Mouse (Mus musculus): ENCODE data around the gene Tnfrsf13b. TPM values are rescaled to one million over a fixed set of nuclear protein-coding genes. Genes with fewer than 3 reads are reported as not detected.
"Not testable (repeated sequence)": the region's sequence is repeated elsewhere in the genome, so short reads cannot be mapped to it uniquely, and the experiment has no call there.

Gene Tnfrsf13b
- polyA plus RNA-seq, 1 experiment from 2014 or later, result 1.2 TPM

DNA sequence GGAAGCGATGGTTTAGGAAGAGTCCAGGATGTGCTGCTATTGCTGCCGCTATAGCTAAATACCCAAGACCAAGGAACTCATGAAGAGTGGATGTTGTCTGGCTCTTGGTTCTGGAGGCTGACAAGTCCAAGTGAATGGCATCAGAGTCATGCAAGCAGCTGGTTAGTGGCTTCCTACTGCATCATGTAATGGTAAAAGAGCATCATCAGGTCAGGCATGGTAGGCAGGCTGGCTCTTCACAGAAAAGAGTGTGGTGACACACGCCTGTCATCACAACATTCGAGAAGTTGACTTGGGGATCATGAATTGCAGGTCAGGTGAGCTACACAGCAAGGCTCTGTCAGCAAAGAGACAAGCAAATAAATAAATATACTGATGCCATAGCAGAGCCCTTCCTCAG is 15.1 kb upstream of the Tnfrsf13b start:
- 87% methylated on average over 4 of the region's 4 CpGs for WGBS
- Histone ChIP-seq H3K4me1 (0 out of 2 replicates have a peak, but pooled peaks cover 11% of the 10 kb centered on the region), H3K27me3 (ENCODE audit: insufficient read depth, poor library complexity, severe bottlenecking) (peaks cover 12% of the 10 kb centered on the region), H3K9me3 (no peaks in the 10 kb centered on the region), H3K36me3 (no peaks in the 10 kb centered on the region), H3K4me3 (no peak overlapping the region), H3K27ac (no peak overlapping the region)
- DNase-seq (ENCODE audit: low spot score), result peak; percentile 53

GRCm38 (mm10) chr11:61112323-61112995 is 14.1 kb upstream of the Tnfrsf13b start:
- Histone ChIP-seq H3K27ac (no peak overlapping the region), H3K27me3 (ENCODE audit: insufficient read depth, poor library complexity, severe bottlenecking) (peaks cover 12% of the 10 kb centered on the region; the same call in 1 of the 2 replicates), H3K36me3 (no peaks in the 10 kb centered on the region), H3K9me3 (no peaks in the 10 kb centered on the region), H3K4me1 (0 out of 2 replicates have a peak, but pooled peaks cover 12% of the 10 kb centered on the region), H3K4me3 (no peak overlapping the region)
- WGBS, result 78% methylated on average over 8 of the region's 8 CpGs
- peak; percentile 58 for DNase-seq (ENCODE audit: low spot score)

DNA sequence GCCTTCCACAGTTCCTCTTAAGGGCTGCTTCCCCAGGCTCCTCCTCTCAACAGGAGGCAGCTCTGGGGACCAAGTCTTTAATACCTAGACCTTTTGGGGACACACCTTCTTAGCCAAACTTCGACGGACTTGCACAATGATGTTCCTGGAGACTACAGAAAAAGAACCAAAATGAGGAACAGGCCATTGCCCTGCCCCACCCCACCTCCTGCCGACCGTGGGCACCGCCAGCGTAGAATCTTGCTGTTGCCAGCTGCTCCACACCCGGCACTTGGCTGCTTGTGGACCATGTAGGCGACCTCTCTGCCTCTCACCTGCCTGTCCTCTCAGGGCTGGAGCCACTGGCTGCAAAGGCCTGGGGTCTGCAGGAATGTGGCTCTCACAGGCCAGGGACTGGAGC is 10.3 kb upstream of the Tnfrsf13b start:
- Histone ChIP-seq H3K4me1 (0 out of 2 replicates have a peak, but pooled peaks cover 9% of the 10 kb centered on the region), H3K27ac (no peak overlapping the region), H3K27me3 (ENCODE audit: insufficient read depth, poor library complexity, severe bottlenecking) (peaks cover 12% of the 10 kb centered on the region; the same call in 1 of the 2 replicates), H3K9me3 (0 out of 2 replicates have a peak, but pooled peaks cover 2% of the 10 kb centered on the region), H3K4me3 (no peak overlapping the region), H3K36me3 (no peaks in the 10 kb centered on the region)
- peak; percentile 73 for DNase-seq (ENCODE audit: low spot score)
- WGBS, result 56% methylated on average over 8 of the region's 8 CpGs

GRCm38 (mm10) chr11:61119996-61120583 is 6.5 kb upstream of the Tnfrsf13b start:
- no peaks in the 10 kb centered on the region for H3K36me3 ChIP-seq
- WGBS, result 76% methylated on average over 3 of the region's 3 CpGs
- no peak overlapping the region for H3K27ac ChIP-seq
- DNase-seq (ENCODE audit: low spot score), result no peak
- no peak overlapping the region for H3K4me3 ChIP-seq
- 0 out of 2 replicates have a peak, but pooled peaks cover 2% of the 10 kb centered on the region for H3K9me3 ChIP-seq
- H3K27me3 ChIP-seq (ENCODE audit: insufficient read depth, poor library complexity, severe bottlenecking), result no peaks in the 10 kb centered on the region
- H3K4me1 ChIP-seq, result 0 out of 2 replicates have a peak, but pooled peaks cover 9% of the 10 kb centered on the region

GRCm38 (mm10) chr11:61122283-61122768 is 4.2 kb upstream of the Tnfrsf13b start:
- WGBS, result 85% methylated on average over 9 of the region's 9 CpGs

GRCm38 (mm10) chr11:61122769-61123288 is 3.7 kb upstream of the Tnfrsf13b start:
- Histone ChIP-seq H3K27ac (no peak overlapping the region), H3K4me3 (no peak overlapping the region), H3K9me3 (0 out of 2 replicates have a peak, but pooled peaks cover 2% of the 10 kb centered on the region), H3K36me3 (no peaks in the 10 kb centered on the region), H3K27me3 (ENCODE audit: insufficient read depth, poor library complexity, severe bottlenecking) (no peaks in the 10 kb centered on the region), H3K4me1 (no peaks in the 10 kb centered on the region)
- 81% methylated on average over 8 of the region's 8 CpGs for WGBS
- no peak for DNase-seq (ENCODE audit: low spot score)

More at GRCm38 (mm10) chr11:61122283-61122768, 4.2 kb upstream of the Tnfrsf13b start:
- no peaks in the 10 kb centered on the region for H3K36me3 ChIP-seq
- H3K4me1 ChIP-seq, result no peaks in the 10 kb centered on the region
- H3K4me3 ChIP-seq, result no peak overlapping the region
- H3K27me3 ChIP-seq (ENCODE audit: insufficient read depth, poor library complexity, severe bottlenecking), result no peaks in the 10 kb centered on the region
- no peak overlapping the region for H3K27ac ChIP-seq
- 0 out of 2 replicates have a peak, but pooled peaks cover 2% of the 10 kb centered on the region for H3K9me3 ChIP-seq
- no peak for DNase-seq (ENCODE audit: low spot score)

DNA sequence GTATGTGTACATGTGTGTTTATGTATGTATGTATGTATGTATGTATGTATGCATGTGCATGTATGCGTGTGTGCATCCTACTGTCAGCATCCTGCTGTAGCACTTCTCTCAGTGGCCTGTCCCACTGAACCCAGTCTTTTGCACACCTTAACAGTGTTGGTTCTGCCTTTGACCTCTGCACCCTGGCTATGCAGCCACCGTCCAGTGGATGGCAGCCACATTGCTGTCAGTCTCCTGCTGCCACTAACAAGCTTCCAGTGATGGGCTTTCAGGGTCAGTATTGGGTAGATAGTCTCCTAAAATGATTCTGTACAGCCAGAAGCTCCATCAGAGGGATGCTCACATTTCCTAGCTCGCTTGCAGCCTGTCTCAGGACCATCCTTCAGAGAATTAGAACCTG is 2.7 kb upstream of the Tnfrsf13b start:
- Histone ChIP-seq H3K36me3 (no peaks in the 10 kb centered on the region), H3K27me3 (ENCODE audit: insufficient read depth, poor library complexity, severe bottlenecking) (0 out of 2 replicates have a peak, but pooled peaks cover 1% of the 10 kb centered on the region), H3K4me3 (no peak overlapping the region), H3K9me3 (no peaks in the 10 kb centered on the region), H3K4me1 (no peaks in the 10 kb centered on the region), H3K27ac (no peak overlapping the region)
- 66% methylated on average over 3 of the region's 3 CpGs for WGBS
- no peak for DNase-seq (ENCODE audit: low spot score)

DNA sequence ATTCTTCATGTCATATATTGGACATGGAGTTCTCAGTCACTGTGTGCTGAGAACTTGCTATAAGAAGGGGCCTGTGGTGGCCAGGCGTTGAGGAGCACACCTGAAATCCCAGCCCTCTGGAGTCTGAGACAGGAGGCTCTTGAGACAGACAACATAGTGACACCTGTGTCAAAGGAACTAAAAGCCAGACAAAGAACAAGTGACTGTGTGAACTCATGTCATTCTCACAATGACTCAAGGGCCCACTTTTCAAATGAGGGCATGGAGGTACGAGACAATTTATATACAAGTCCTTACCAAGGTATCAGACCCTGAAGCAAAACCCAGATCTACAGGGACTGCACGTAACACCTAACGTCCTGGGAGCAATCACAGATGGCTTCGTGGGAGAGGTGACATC is 585 bp upstream of the Tnfrsf13b start:
- H3K4me1 ChIP-seq, result 0 out of 2 replicates have a peak, but pooled peaks cover 3% of the 10 kb centered on the region
- 0 out of 2 replicates have a peak, but pooled peaks cover 4% of the 10 kb centered on the region for H3K27me3 ChIP-seq (ENCODE audit: insufficient read depth, poor library complexity, severe bottlenecking)
- no peaks in the 10 kb centered on the region for H3K36me3 ChIP-seq
- H3K4me3 ChIP-seq, result no peak overlapping the region
- H3K27ac ChIP-seq, result no peak overlapping the region
- H3K9me3 ChIP-seq, result no peaks in the 10 kb centered on the region
- 86% methylated on average over 5 of the region's 5 CpGs for WGBS
- no peak for DNase-seq (ENCODE audit: low spot score)

DNA sequence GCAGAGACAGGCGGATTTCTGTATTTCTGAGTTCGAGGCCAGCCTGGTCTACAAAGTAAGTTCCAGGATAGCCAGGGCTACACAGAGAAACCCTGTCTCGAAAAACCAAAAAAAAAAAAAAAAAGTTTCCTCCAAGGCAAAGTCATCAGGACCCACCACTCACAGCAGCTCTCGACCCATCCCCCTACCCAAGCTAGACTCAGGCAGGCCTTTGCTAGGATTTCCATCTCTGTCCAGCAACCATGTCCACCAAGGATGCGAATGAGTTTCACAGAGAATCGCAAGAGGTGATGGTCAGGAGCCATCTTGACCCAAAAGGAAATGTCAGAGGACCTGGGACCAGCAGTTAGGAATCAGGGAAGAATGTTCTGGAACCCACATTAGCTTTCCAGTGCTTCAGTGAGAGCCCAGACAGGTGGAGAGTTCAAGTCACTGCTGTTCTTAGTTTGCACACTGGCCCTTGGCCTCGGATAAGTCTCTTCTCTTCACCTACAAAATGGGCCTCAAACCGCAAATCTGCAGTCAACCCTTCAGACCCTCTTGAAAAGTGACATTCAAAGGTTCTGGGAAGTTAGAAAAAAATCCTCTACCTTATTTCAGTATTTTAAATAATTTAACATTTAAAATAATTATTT is 983 bp downstream of the Tnfrsf13b start:
- no peak for DNase-seq (ENCODE audit: low spot score)
- no peaks in the 10 kb centered on the region for H3K36me3 ChIP-seq
- no peaks in the 10 kb centered on the region for H3K9me3 ChIP-seq
- no peak overlapping the region for H3K27ac ChIP-seq
- WGBS, result 86% methylated on average over 8 of the region's 8 CpGs
- H3K27me3 ChIP-seq (ENCODE audit: insufficient read depth, poor library complexity, severe bottlenecking), result 0 out of 2 replicates have a peak, but pooled peaks cover 4% of the 10 kb centered on the region
- H3K4me1 ChIP-seq, result 0 out of 2 replicates have a peak, but pooled peaks cover 3% of the 10 kb centered on the region
- no peak overlapping the region for H3K4me3 ChIP-seq

GRCm38 (mm10) chr11:61129305-61129704 is 2.8 kb downstream of the Tnfrsf13b start:
- Histone ChIP-seq H3K4me1 (0 out of 2 replicates have a peak, but pooled peaks cover 3% of the 10 kb centered on the region), H3K4me3 (no peak overlapping the region), H3K36me3 (no peaks in the 10 kb centered on the region), H3K9me3 (no peaks in the 10 kb centered on the region), H3K27me3 (ENCODE audit: insufficient read depth, poor library complexity, severe bottlenecking) (0 out of 2 replicates have a peak, but pooled peaks cover 4% of the 10 kb centered on the region), H3K27ac (no peak overlapping the region)
- 40% methylated on average over 10 of the region's 10 CpGs for WGBS
- DNase-seq (ENCODE audit: low spot score), result no peak

GRCm38 (mm10) chr11:61130646-61131045 is 4.1 kb downstream of the Tnfrsf13b start:
- H3K27ac ChIP-seq; DNase-seq (ENCODE audit: low spot score); H3K4me1 ChIP-seq; H3K27me3 ChIP-seq (ENCODE audit: insufficient read depth, poor library complexity, severe bottlenecking); H3K9me3 ChIP-seq; H3K36me3 ChIP-seq; H3K4me3 ChIP-seq: not testable (repeated sequence)
- 90% methylated on average over 4 of the region's 4 CpGs for WGBS

- WGBS, result 85% methylated on average over 2 of the region's 2 CpGs
- Histone ChIP-seq H3K27ac (no peak overlapping the region), H3K9me3 (no peaks in the 10 kb centered on the region), H3K27me3 (ENCODE audit: insufficient read depth, poor library complexity, severe bottlenecking) (0 out of 2 replicates have a peak, but pooled peaks cover 4% of the 10 kb centered on the region), H3K4me1 (0 out of 2 replicates have a peak, but pooled peaks cover 3% of the 10 kb centered on the region), H3K36me3 (no peaks in the 10 kb centered on the region), H3K4me3 (no peak overlapping the region)
- no peak for DNase-seq (ENCODE audit: low spot score)
These were observed 6.4 kb downstream of the Tnfrsf13b start for GRCm38 (mm10) chr11:61132943-61133342.
